Mouse (Mus musculus) retina, embryonic 14.5 days (tissue): ENCODE results near the gene Hist1h2bf.
"Not testable (repeated sequence)": the region's sequence is repeated elsewhere in the genome, so short reads cannot be mapped to it uniquely, and the experiment has no call there.

Source experiments
- DNase-seq: peaks from one replicate; pipeline ENCODE4 v3.0.0-alpha.2; 2015; ENCODE audit warnings: low spot score

Gene Hist1h2bf

GRCm38 (mm10) chr13:23571022-23571503 is 2.9 kb downstream of the Hist1h2bf start, which contains the start of the genes Hist1h2ae and Hist1h2bg:
TSS of gene Hist1h2ae (minus strand) at chr13:23571220.
TSS of gene Hist1h2bg (plus strand) at chr13:23571396.
- DNase-seq: peak; percentile 95

- peak; percentile 42 for DNase-seq
Measured at GRCm38 (mm10) chr13:23570261-23571021, 3.6 kb downstream of the Hist1h2bf start.

GRCm38 (mm10) chr13:23564482-23564881 is 9.5 kb downstream of the Hist1h2bf start:
- DNase-seq: no peak

- DNase-seq: peak; percentile 84
Measured at GRCm38 (mm10) chr13:23562699-23563462, 11.1 kb downstream of the Hist1h2bf start.

GRCm38 (mm10) chr13:23561883-23562659 is 11.9 kb downstream of the Hist1h2bf start, which contains the start of gene Hist1h3e:
TSS of gene Hist1h3e (minus strand) at chr13:23562369.
- peak; percentile 99 for DNase-seq

- not testable (repeated sequence) for DNase-seq
Measured at GRCm38 (mm10) chr13:23561531-23561882, 12.5 kb downstream of the Hist1h2bf start.

GRCm38 (mm10) chr13:23560699-23561098 is 13.3 kb downstream of the Hist1h2bf start:
- DNase-seq: not testable (repeated sequence)

GRCm38 (mm10) chr13:23556906-23557305 is 17.1 kb downstream of the Hist1h2bf start:
- no peak for DNase-seq

GRCm38 (mm10) chr13:23555839-23556416 is 18.1 kb downstream of the Hist1h2bf start:
- peak; percentile 92 for DNase-seq

- peak; percentile 88 for DNase-seq
Measured at GRCm38 (mm10) chr13:23554925-23555838, 18.8 kb downstream of the Hist1h2bf start.

- DNase-seq: no peak
Measured at GRCm38 (mm10) chr13:23554393-23554792, 19.6 kb downstream of the Hist1h2bf start.

- no peak for DNase-seq
Measured at GRCm38 (mm10) chr13:23552962-23553361, 21.0 kb downstream of the Hist1h2bf start, which contains the start of gene Hist1h1d. TSS of gene Hist1h1d (plus strand) at chr13:23553262.

GRCm38 (mm10) chr13:23551931-23552914 is 21.8 kb downstream of the Hist1h2bf start:
- DNase-seq: no peak

- peak; percentile 96 for DNase-seq
Measured at GRCm38 (mm10) chr13:23551146-23551834, 22.7 kb downstream of the Hist1h2bf start, which contains the start of gene Hist1h4f. TSS of gene Hist1h4f (minus strand) at chr13:23551648.

- DNase-seq: peak; percentile 43
Measured at GRCm38 (mm10) chr13:23550761-23551145, 23.2 kb downstream of the Hist1h2bf start.

- no peak for DNase-seq
Measured at GRCm38 (mm10) chr13:23546694-23547093, 27.3 kb downstream of the Hist1h2bf start.

GRCm38 (mm10) chr13:23544787-23545120 is 29.2 kb downstream of the Hist1h2bf start:
- DNase-seq: not testable (repeated sequence)

- peak; percentile 98 for DNase-seq
Measured at GRCm38 (mm10) chr13:23543965-23544786, 29.8 kb downstream of the Hist1h2bf start, which contains the start of gene Hist1h3f. TSS of gene Hist1h3f (plus strand) at chr13:23544052.
